Mouse (Mus musculus) cortical plate, adult 2 months (tissue): ENCODE measurements around the gene Flt1.

Experiments used
- CTCF ChIP-seq: fragments of 200-500 bp; IDR thresholded peaks from 2 replicates; pipeline ENCODE4 v1.5.1; 2011; ENCODE audit warnings: mild to moderate bottlenecking, control low read depth, low read length; ENCODE audit not compliant: insufficient read depth; ENCODE audit errors: extremely low read depth
- POLR2A ChIP-seq: fragments of 200-500 bp; IDR thresholded peaks from 2 replicates; pipeline ENCODE4 v1.6.1; 2011; ENCODE audit warnings: mild to moderate bottlenecking, low read length, control low read depth; ENCODE audit not compliant: insufficient read depth; ENCODE audit errors: extremely low read depth

- TF ChIP-seq POLR2A (no peak), CTCF (peak; percentile 30; the same call in 1 of the 2 replicates)
These were observed 180.0 kb downstream of the Flt1 start for GRCm38 (mm10) chr5:147545731-147546241.
